Mouse (Mus musculus): ENCODE measurements at regions not wholly inside any gene's neighbourhood (a gene's known extent, or its start where the extent isn't known, plus 50 kb on each side); places are given as distances from the start of the nearest gene placed in this dataset.

- DNase-seq (ENCODE audit: low read depth in 1 of 2, low spot score in 2 of 2) = no peak
Observed at GRCm38 (mm10) chr13:37149066-37149781, 99.2 kb upstream of the F13a1 start.

- no peak for DNase-seq (ENCODE audit: low read depth in 1 of 2, low spot score in 2 of 2)
Observed at GRCm38 (mm10) chr13:37148627-37149026, 98.6 kb upstream of the F13a1 start.

GRCm38 (mm10) chr13:37147790-37148189, 97.7 kb upstream of the F13a1 start:
- no peak for DNase-seq (ENCODE audit: low read depth in 1 of 2, low spot score in 2 of 2)

- DNase-seq (ENCODE audit: low read depth in 1 of 2, low spot score in 2 of 2) = no peak
Observed at GRCm38 (mm10) chr13:37142812-37143211, 92.8 kb upstream of the F13a1 start.

GRCm38 (mm10) chr13:37135115-37135514, 85.1 kb upstream of the F13a1 start:
- DNase-seq (ENCODE audit: low read depth in 1 of 2, low spot score in 2 of 2) = no peak

- DNase-seq (ENCODE audit: low read depth in 1 of 2, low spot score in 2 of 2) = no peak
Observed at GRCm38 (mm10) chr13:37134518-37134917, 84.5 kb upstream of the F13a1 start.

- peak in 1 of 2 experiments; percentile 15 for DNase-seq (ENCODE audit: low read depth in 1 of 2, low spot score in 2 of 2)
Observed at GRCm38 (mm10) chr13:37130637-37131036, 80.6 kb upstream of the F13a1 start.

GRCm38 (mm10) chr13:37121602-37122001, 71.6 kb upstream of the F13a1 start:
- peak in 1 of 2 experiments; percentile 23 for DNase-seq (ENCODE audit: low read depth in 1 of 2, low spot score in 2 of 2)

- DNase-seq (ENCODE audit: low read depth in 1 of 2, low spot score in 2 of 2) = peak in 1 of 2 experiments; percentile 16
Observed at GRCm38 (mm10) chr13:37120219-37120618, 70.2 kb upstream of the F13a1 start.

GRCm38 (mm10) chr13:37114324-37114723, 64.3 kb upstream of the F13a1 start:
- no peak for DNase-seq (ENCODE audit: low read depth in 1 of 2, low spot score in 2 of 2)

GRCm38 (mm10) chr13:37111747-37112146, 61.7 kb upstream of the F13a1 start:
- no peak for DNase-seq (ENCODE audit: low read depth in 1 of 2, low spot score in 2 of 2)

- no peak for DNase-seq (ENCODE audit: low read depth in 1 of 2, low spot score in 2 of 2)
Observed at GRCm38 (mm10) chr13:37107721-37108120, 57.7 kb upstream of the F13a1 start.

- DNase-seq (ENCODE audit: low read depth in 1 of 2, low spot score in 2 of 2) = no peak
Observed at GRCm38 (mm10) chr13:37106009-37106408, 56.0 kb upstream of the F13a1 start.

GRCm38 (mm10) chr13:37104410-37105294, 54.6 kb upstream of the F13a1 start:
- DNase-seq (ENCODE audit: low read depth in 1 of 2, low spot score in 2 of 2) = peak; percentile 19 to 33

GRCm38 (mm10) chr13:37103741-37104296, 53.8 kb upstream of the F13a1 start:
- no peak for DNase-seq (ENCODE audit: low read depth in 1 of 2, low spot score in 2 of 2)

GRCm38 (mm10) chr13:37101755-37102154, 51.7 kb upstream of the F13a1 start:
- no peak for DNase-seq (ENCODE audit: low read depth in 1 of 2, low spot score in 2 of 2)
